Mouse (Mus musculus): ENCODE measurements around the gene Marf1.
"Not testable (repeated sequence)": the region's sequence is repeated elsewhere in the genome, so short reads cannot be mapped to it uniquely, and the experiment has no call there.

Marf1 gene

DNA sequence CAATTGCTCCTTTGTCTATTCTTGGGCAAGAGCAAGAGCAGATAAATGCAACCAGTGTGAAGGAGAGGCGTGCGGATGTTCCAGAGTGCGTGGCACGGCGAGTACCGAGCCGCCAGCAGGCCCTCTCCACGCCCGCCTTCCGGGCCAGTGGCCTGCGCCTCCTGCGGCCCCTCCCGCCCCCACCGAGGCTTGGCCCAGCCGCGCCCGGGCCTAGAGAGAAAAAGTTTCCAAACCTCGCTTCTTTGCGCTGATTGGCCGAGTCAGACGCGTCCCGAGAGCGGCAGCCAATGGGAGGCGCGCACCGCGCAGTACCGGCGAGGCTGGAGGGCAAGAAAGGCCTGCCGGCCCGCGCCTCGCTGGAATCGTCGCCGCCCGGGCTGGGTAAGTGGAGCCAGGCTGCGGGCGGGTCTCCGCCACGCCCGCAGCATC, at the start of gene Marf1, which contains the start of gene Nde1:
TSS of gene Marf1 (minus strand) at position 364 of the 429 bp plus-strand sequence.
TSS of gene Nde1 (plus strand) at position 288 of the 429 bp plus-strand sequence.
- DNase-seq (ENCODE audit: low spot score) = peak; percentile 80

GRCm38 (mm10) chr16:14198798-14199197, 35.6 kb upstream of the Marf1 start:
- DNase-seq (ENCODE audit: low spot score) = no peak

DNA sequence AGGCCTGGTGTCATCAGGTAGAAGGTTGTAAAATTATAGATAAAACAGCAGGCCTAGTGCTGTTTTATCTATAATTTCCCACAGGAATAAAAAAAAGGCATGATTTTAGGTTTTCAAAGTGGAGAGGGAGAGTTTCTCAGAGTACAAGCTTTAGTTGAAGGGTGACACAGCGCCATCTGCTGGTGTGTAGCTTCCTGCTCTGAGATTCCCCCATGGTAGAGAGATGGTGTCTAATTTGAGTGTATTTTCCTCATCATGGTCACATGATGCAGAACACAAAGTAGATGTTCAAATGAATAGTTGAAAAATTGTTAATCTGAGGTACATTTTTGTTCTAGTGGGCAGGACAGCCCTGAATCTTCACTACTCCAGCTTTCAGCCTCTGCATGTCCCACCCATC, 32.3 kb upstream of the Marf1 start:
- peak; percentile 77 for DNase-seq (ENCODE audit: low spot score)

GRCm38 (mm10) chr16:14194164-14194950, 31.2 kb upstream of the Marf1 start:
- no peak for DNase-seq (ENCODE audit: low spot score)

GRCm38 (mm10) chr16:14185516-14185915, 22.4 kb upstream of the Marf1 start:
- no peak for DNase-seq (ENCODE audit: low spot score)

DNA sequence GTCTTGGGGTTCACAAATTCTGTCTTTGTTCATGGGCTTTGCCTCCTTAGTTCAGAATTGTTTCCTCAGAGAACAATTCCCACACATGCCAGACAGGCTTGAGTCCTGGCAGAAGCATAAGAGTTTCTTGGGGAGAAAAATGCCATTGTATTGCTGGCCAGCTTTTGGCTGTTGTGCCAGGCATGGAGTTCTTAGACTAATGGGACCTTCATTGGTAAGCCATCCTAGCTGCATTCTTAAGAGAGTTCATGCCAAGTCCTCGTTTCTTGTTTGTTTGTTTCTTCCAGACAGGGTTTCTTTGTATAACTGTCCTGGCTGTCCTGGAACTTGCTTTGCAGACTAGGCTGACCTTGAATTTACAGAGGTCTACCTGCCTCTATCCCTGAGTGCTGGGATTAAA, 20.7 kb upstream of the Marf1 start:
- DNase-seq (ENCODE audit: low spot score) = peak; percentile 20

DNA sequence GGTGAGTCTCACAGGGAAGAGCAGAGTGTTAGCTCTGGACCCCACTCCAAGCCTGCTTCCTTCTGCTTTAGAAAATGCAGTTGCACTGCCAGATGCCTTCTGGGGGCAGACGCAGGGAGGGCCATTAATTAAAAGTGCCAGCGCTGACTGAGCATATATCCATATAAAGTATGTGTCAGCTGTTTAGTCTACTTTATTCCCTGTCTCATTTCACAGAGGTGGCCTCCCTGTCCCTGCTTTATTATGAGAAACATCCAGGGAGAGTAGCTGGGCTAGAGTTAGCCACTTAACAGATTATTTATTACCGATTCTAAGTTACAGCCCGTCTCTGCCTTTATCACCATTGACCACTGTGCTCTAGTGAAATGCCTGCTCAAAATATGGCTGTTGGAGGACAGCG, 19.2 kb upstream of the Marf1 start:
- no peak for DNase-seq (ENCODE audit: low spot score)

DNA sequence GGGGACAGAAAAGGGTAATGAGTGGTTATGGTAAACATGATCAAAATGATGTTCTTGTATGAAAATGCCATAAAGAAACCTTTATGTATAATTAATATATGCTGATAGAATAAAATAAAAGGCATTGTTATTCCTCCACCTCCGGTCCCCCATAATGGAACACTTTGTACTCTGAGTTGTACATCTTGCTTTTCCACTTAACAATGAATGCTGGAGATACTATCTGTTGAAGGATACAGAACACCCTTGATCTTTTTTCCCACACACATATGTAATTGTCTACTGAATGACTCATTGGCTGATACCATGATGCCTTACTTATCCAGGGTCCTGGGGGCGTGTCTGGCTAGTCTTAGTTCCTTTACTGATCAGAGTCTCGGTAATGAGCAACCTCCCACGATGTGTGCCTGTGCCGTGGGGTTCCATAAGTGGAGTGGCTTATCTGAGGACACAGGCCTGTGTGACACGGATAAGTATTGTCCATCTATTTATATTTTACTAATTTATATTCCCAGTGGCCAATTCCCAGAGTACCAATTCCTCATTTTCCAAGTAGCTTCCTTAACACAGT, 17.1 kb upstream of the Marf1 start:
- no peak for DNase-seq (ENCODE audit: low spot score)

GRCm38 (mm10) chr16:14178041-14178440, 14.9 kb upstream of the Marf1 start:
- no peak for DNase-seq (ENCODE audit: low spot score)

DNA sequence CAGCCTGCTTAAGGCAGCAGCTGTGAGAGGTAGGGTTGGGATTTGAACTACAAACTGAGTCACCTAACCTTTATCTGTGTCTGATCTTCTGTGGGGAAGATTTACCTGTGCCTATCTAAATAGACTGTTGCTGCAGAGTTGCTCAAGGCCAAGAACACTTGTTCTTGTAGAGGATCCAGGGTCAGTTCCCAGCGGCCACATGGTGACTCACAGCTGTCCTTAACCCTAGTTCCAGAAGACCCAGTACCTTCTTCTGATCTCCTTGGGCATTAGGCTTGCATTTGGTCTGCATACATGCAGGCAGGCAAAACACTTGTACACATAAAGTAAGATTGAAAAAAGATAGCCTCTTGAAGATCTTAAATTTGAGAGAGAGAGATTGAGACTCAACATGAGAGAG, 6.6 kb upstream of the Marf1 start:
- DNase-seq (ENCODE audit: low spot score) = no peak

DNA sequence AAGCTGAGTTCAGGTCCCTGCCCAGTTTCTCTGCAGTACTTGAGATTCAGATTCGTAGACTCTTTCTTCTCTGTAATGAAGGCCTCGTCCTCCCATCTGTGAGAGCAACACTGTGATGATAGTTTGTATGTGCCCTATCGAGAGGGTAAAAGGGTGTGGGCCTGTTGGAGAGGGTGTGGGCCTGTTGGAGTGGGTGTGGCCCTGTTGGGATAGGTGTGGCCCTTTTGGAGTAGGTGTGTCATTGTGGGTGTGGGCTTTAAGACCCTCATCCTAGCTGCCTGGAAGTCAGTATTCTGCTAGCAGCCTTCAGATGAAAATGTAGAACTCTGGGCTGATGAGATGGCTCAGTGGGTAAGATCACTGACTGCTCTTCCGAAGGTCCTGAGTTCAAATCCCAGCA, 3.3 kb upstream of the Marf1 start:
- DNase-seq (ENCODE audit: low spot score) = no peak

GRCm38 (mm10) chr16:14163731-14164130, 580 bp upstream of the Marf1 start:
- DNase-seq (ENCODE audit: low spot score) = no peak

GRCm38 (mm10) chr16:14160941-14161340, 2.2 kb downstream of the Marf1 start:
- DNase-seq (ENCODE audit: low spot score) = no peak

DNA sequence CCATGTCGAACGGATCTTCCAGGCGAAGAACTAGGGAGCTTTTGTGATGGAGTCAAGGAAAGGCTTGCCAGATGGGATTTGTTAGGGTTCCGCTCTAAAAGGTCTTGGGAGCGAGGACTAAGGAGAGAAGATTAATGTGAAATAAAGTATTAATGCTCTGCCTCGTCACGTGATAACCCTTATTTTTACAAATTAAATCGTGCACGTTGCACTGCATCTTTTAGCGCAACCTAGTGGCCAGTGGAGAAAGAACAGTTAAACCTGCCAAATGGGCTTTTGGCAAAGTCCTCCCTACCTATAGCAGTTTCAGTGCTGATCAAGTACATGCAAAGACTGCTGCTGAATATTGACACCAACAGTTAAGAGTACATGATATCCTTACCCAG, 3.4 kb downstream of the Marf1 start:
- DNase-seq (ENCODE audit: low spot score) = peak; percentile 88

- peak; percentile 99 for DNase-seq (ENCODE audit: low spot score)
Measured at GRCm38 (mm10) chr16:14158936-14159745, 4.0 kb downstream of the Marf1 start.

- DNase-seq (ENCODE audit: low spot score) = no peak
Measured at GRCm38 (mm10) chr16:14158536-14158935, 4.6 kb downstream of the Marf1 start.

- no peak for DNase-seq (ENCODE audit: low spot score)
Measured at GRCm38 (mm10) chr16:14156312-14156711, 6.8 kb downstream of the Marf1 start.

DNA sequence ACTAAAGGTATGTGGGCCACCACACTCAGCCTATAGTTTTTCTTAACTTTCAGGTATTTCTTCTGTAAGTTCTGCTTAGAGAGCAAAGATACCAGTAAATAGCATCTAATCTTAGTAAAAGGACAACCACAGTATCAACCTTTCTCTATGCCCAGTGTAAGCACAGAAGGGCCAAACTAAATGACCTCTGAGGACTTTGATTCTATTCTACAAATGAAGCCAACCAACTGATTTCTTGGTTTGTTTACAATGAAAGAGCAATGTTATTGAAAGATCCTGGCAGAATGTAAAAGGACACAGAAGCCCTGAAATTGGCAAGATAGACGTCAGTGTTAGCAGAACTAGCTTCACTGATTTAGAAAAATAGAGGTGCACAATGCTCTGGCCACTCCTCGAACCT, 7.5 kb downstream of the Marf1 start:
- not testable (repeated sequence) for DNase-seq (ENCODE audit: low spot score)

DNA sequence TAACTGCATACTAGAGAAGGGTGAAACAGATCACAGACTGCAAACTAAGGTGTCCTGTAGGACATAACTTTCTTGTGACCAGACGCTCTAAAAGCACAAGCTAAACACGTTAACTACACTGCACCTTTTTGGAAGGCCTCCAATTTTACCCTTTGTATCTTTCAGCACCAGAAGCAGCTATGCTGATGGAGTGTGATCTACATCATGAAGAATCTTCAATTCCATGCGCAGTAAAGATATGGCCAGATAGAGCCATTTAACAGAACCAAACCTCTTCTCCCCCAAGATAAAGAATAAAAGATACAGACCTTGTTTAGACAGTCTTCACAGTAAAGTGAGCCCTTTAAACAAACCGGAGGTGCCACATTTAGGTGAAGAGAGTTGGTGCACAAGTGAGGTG, 11.4 kb downstream of the Marf1 start:
- no peak for DNase-seq (ENCODE audit: low spot score)

DNA sequence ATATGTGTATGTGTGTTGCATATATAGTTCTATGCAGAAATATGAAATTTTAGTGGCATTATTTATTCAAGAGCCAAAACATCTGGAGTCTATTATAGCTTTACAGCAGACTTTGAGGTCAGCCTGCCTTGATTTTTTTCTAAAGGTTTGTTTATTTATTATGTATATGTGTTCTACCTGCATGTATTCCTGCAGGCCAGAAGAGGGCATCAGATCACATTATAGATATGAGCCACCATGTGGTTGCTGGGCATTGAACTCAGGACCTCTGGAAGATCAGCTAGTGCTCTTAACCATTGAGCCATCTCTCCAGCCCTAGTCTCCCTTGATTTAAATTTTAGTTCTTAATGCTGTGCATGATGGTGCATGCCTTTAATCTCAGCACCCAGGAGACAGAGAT, 15.4 kb downstream of the Marf1 start:
- DNase-seq (ENCODE audit: low spot score) = no peak

DNA sequence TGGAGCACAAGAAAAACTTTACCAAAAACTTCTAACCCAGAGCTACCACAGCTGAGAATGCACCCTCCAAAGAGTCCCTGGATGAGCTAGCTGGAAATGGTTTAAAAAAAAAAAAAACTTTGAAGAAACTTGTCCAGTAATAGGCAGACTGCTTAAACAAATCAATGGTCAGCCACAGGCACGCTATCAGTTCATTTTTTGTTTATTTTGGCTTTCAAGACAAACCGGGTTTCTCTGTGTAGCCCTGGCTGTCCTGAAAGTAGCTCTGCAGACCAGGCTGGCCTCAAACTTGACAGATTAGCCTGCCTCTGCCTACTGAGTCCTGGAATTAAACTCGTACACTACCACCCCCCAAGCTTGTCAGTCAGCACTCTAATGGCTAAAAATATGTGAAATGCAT, 19.9 kb downstream of the Marf1 start:
- no peak for DNase-seq (ENCODE audit: low spot score)

GRCm38 (mm10) chr16:14139106-14139505, 24.0 kb downstream of the Marf1 start:
- DNase-seq (ENCODE audit: low spot score) = no peak
